8 mouse cellular contexts compared by ENCODE assay signal in genomic region chr9:49493979-49494649, GRCm38 (mm10). TPM values are rescaled to one million over a fixed set of nuclear protein-coding genes. Genes with fewer than 3 reads are reported as not detected.
A peak's percentile ranks its signal among the peaks of the same experiment; 100 is the strongest.
DNase-seq lines count a peak whose midpoint lies in the region; ATAC-seq and TF ChIP-seq lines count a peak whose summit lies in the region.

No protein-coding gene starts in this region.

- intact Hi-C loops in heart, postnatal 10 days (cut with DNase I): loop anchor here (1.0 to 10.0 kb wide), 3 partner anchors 678 to 944 kb away; no protein-coding TSS in a partner anchor

- no peaks in the 10 kb centered on the region; a peak in 1 of 4 replicates for H3K27me3 ChIP-seq in MEL (ENCODE audit: control insufficient read depth in 1 of 2, insufficient read depth in 2 of 2, low read length in 2 of 2)
- no peaks in the 10 kb centered on the region for H3K27me3 ChIP-seq in neural tube, embryonic 15.5 days (replicated peaks)

- TF ChIP-seq EP300 in MEL (IDR thresholded peaks at IDR 0.05; ENCODE audit: low read depth in 1 of 2, low read length in 2 of 2): no peak

- no peaks in the 10 kb centered on the region for H3K4me1 ChIP-seq in MEL (ENCODE audit: control insufficient read depth in 1 of 2, insufficient read depth in 2 of 2, low read length in 2 of 2)
- H3K4me1 ChIP-seq in lung, adult 2 months (ENCODE audit: control insufficient read depth, insufficient read depth, low read length): peaks cover 2% of the 10 kb centered on the region; the same call in 1 of the 2 replicates
- peaks cover 15% of the 10 kb centered on the region for H3K4me1 ChIP-seq in neural tube, embryonic 15.5 days

- no peaks in the 10 kb centered on the region for H3K36me3 ChIP-seq in MEL (ENCODE audit: control insufficient read depth in 1 of 2, insufficient read depth in 2 of 2, low read length in 2 of 2)
- H3K36me3 ChIP-seq in neural tube, embryonic 15.5 days: no peaks in the 10 kb centered on the region

- no peak for TF ChIP-seq POLR2A in MEL (IDR thresholded peaks at IDR 0.05; ENCODE audit: control insufficient read depth in 1 of 2, insufficient read depth in 1 of 2, low read depth in 1 of 2, low read length in 2 of 2, poor library complexity in 1 of 2)
- no peak for TF ChIP-seq POLR2A in brain, embryonic 14.5 days (IDR thresholded peaks at IDR 0.05; ENCODE audit: borderline replicate concordance, extremely low read depth, insufficient read depth, insufficient read length, poor library complexity, severe bottlenecking)
- no peak for TF ChIP-seq POLR2A in lung, adult 2 months (IDR thresholded peaks at IDR 0.05; ENCODE audit: borderline replicate concordance, extremely low read depth, low read depth, low read length)

- H3K9ac ChIP-seq in MEL (ENCODE audit: control insufficient read depth, low read depth, low read length, poor library complexity, severe bottlenecking): no peak overlapping the region
- no peak overlapping the region for H3K9ac ChIP-seq in neural tube, embryonic 15.5 days (replicated peaks)

- TF ChIP-seq CTCF in MEL (IDR thresholded peaks at IDR 0.05 in 2 of 3, conservative IDR thresholded peaks at IDR 0.05 in 1 of 3; ENCODE audit: control insufficient read depth in 1 of 3, insufficient read depth in 1 of 3, low read depth in 2 of 3, low read length in 3 of 3, poor library complexity in 1 of 3, severe bottlenecking in 1 of 3): peak; percentile 58 to 82 (median 65)
- TF ChIP-seq CTCF in brain, embryonic 14.5 days (IDR thresholded peaks at IDR 0.05; ENCODE audit: borderline replicate concordance, extremely low read depth, insufficient read depth, insufficient read length): peak; percentile 91
- TF ChIP-seq CTCF in lung, adult 2 months (IDR thresholded peaks at IDR 0.05; ENCODE audit: insufficient read depth, low read length): peak; percentile 84

- no peaks in the 10 kb centered on the region for H3K79me2 ChIP-seq in MEL (ENCODE audit: control insufficient read depth, insufficient read depth, low read length, poor library complexity)

- peak; percentile 87 for TF ChIP-seq RAD21 in MEL (IDR thresholded peaks at IDR 0.05; ENCODE audit: low read depth, low read length)

- peak; percentile 63 for DNase-seq in MEL (ENCODE audit: low read depth, low spot score)
- DNase-seq in brain, embryonic 14.5 days (ENCODE audit: low read depth): peak; percentile 90
- peak; percentile 40 for DNase-seq in fibroblast of lung, adult 2 months (ENCODE audit: low read depth)
- DNase-seq in heart, postnatal 10 days: peak; percentile 82 to 85
- DNase-seq in kidney, postnatal 14 days: peak; percentile 78
- peak; percentile 25 for DNase-seq in lung, adult 2 months
- peak; percentile 37 for DNase-seq in yolk sac, embryonic 10.5 days (ENCODE audit: low spot score)

- no peak overlapping the region for H3K27ac ChIP-seq in MEL (ENCODE audit: control insufficient read depth, low read depth, low read length)
- H3K27ac ChIP-seq in neural tube, embryonic 15.5 days (replicated peaks): no peak overlapping the region

- 0 out of 2 replicates have a peak, but pooled peaks have one; percentile 42 for ATAC-seq in neural tube, embryonic 15.5 days (ENCODE audit: low FRiP score)

- 3% methylated on average over 4 of the region's 4 CpGs for WGBS in lung, adult 2 months
- 1% methylated on average over 4 of the region's 4 CpGs for WGBS in neural tube, embryonic 15.5 days

- peak overlapping the region; percentile 30; the same call in 1 of the 2 replicates for H3K4me2 ChIP-seq in neural tube, embryonic 15.5 days

- H3K9me3 ChIP-seq in MEL (replicated peaks; ENCODE audit: insufficient read depth, low read length): no peaks in the 10 kb centered on the region
- no peaks in the 10 kb centered on the region for H3K9me3 ChIP-seq in neural tube, embryonic 15.5 days (replicated peaks)

- no peak overlapping the region for H3K4me3 ChIP-seq in MEL (ENCODE audit: control insufficient read depth in 1 of 2, insufficient read depth in 1 of 2, low read depth in 2 of 2, low read length in 2 of 2)
- H3K4me3 ChIP-seq in lung, adult 2 months (replicated peaks; ENCODE audit: extremely low read depth, low read depth, low read length): no peak overlapping the region
- no peak overlapping the region for H3K4me3 ChIP-seq in neural tube, embryonic 15.5 days (replicated peaks)

TF ChIP-seq in MEL, 35 proteins besides CTCF, POLR2A, EP300 and RAD21:
- no peak for TF ChIP-seq TCF12 (IDR thresholded peaks at IDR 0.05; ENCODE audit: low read depth, low read length)
- peak; percentile 57; the same call in 1 of the 2 replicates for TF ChIP-seq ZC3H11A (IDR thresholded peaks at IDR 0.05; ENCODE audit: low read depth, low read length)
- TF ChIP-seq SMC3 (IDR thresholded peaks at IDR 0.05; ENCODE audit: low read depth, low read length): peak; percentile 71

RNA-seq across cellular contexts. Expression of gene Ttc12, which starts 8.1 kb away (rescaled TPM):
- 0.31 and 0.39 TPM in 2 replicates for total RNA-seq in MEL (2012; rRNA removed)
- under 1 TPM in 1 of 2 experiments, not detected in 1; 0.78 TPM for polyA plus RNA-seq in MEL (2012; ENCODE audit: insufficient read depth in 1 of 2, insufficient read length in 2 of 2, low read depth in 1 of 2, low replicate concordance in 2 of 2, missing spikeins in 1 of 2)
- 1.2 and 2.5 TPM in 2 replicates for polyA plus RNA-seq in brain, embryonic 14.5 days (2012; rRNA removed)
- total RNA-seq in heart, postnatal 10 days (2021): 10 to 100 TPM in 1 of 2 experiments, 1 to 10 TPM in 1; 8.8 to 10.9 TPM
- polyA plus RNA-seq in lung, adult 2 months (2012; rRNA removed): 3.6 and 6.0 TPM in 2 replicates
- 1.8 and 2.5 TPM in 2 replicates for polyA plus RNA-seq in neural tube, embryonic 15.5 days (2015; fragmentation: Nextera tagmentation; extraction: Ambion mirVana)

Comparison
In these comparisons a context has a peak if more than half of its experiments do, and no peak if none do; other contexts are left out.
1. DNase-seq: peak in every context shown above with its lines; median percentile 90 in brain, embryonic 14.5 days; 84 in heart, postnatal 10 days; 78 in kidney, postnatal 14 days; 63 in MEL; 40 in fibroblast of lung, adult 2 months; 37 in yolk sac, embryonic 10.5 days; 25 in lung, adult 2 months.